Mouse (Mus musculus) thymus, adult 2 months (tissue): Measurements from ENCODE around the gene Adsl.

Experiments used
- CTCF ChIP-seq: fragments of 200-500 bp; IDR thresholded peaks from 2 replicates; pipeline ENCODE4 v1.5.1; 2012; ENCODE audit warnings: mild to moderate bottlenecking, control low read depth, low read length, moderate library complexity, borderline replicate concordance; ENCODE audit not compliant: control insufficient read depth, poor library complexity, insufficient read depth; ENCODE audit errors: extremely low read depth
- POLR2A ChIP-seq: fragments of 200-500 bp; IDR thresholded peaks from 2 replicates; pipeline ENCODE4 v1.6.1; 2012; ENCODE audit warnings: mild to moderate bottlenecking, low read length, control low read depth, moderate library complexity; ENCODE audit not compliant: control insufficient read depth, poor library complexity, insufficient read depth; ENCODE audit errors: extremely low read depth

- TF ChIP-seq POLR2A (no peak), CTCF (no peak)
These were observed 48.8 kb downstream of the Adsl start for GRCm38 (mm10) chr15:80997077-80997476.
